Mouse (Mus musculus): Measurements from ENCODE around the gene Ccdc92.

Ccdc92 gene

GRCm38 (mm10) chr5:124862013-124862866 lies at the start of gene Ccdc92, which contains the start of gene Zfp664:
TSS of gene Ccdc92 (minus strand) at chr5:124862424.
TSS of gene Zfp664 (plus strand) at chr5:124862691.
- DNase-seq = peak; percentile 100

- DNase-seq = peak; percentile 95
Observed at GRCm38 (mm10) chr5:124908860-124909259, 46.6 kb upstream of the Ccdc92 start.

GRCm38 (mm10) chr5:124906890-124907289 lies 44.7 kb upstream of the Ccdc92 start:
- DNase-seq = no peak

- DNase-seq = no peak
Observed at GRCm38 (mm10) chr5:124903852-124904251, 41.6 kb upstream of the Ccdc92 start.

- no peak for DNase-seq
Observed at GRCm38 (mm10) chr5:124902195-124902594, 40.0 kb upstream of the Ccdc92 start.

- DNase-seq = peak; percentile 90
Observed at GRCm38 (mm10) chr5:124901675-124902074, 39.5 kb upstream of the Ccdc92 start.

- peak; percentile 91 for DNase-seq
Observed at GRCm38 (mm10) chr5:124900738-124901490, 38.7 kb upstream of the Ccdc92 start.

- DNase-seq = peak; percentile 97
Observed at GRCm38 (mm10) chr5:124899945-124900631, 37.9 kb upstream of the Ccdc92 start.

GRCm38 (mm10) chr5:124896135-124896534 lies 33.9 kb upstream of the Ccdc92 start:
- no peak for DNase-seq

- DNase-seq = peak; percentile 93
Observed at GRCm38 (mm10) chr5:124891921-124892370, 29.7 kb upstream of the Ccdc92 start.

GRCm38 (mm10) chr5:124888661-124889060 lies 26.4 kb upstream of the Ccdc92 start:
- no peak for DNase-seq

- DNase-seq = no peak
Observed at GRCm38 (mm10) chr5:124883877-124884276, 21.7 kb upstream of the Ccdc92 start.

- DNase-seq = no peak
Observed at GRCm38 (mm10) chr5:124879801-124880200, 17.6 kb upstream of the Ccdc92 start.

- DNase-seq = no peak
Observed at GRCm38 (mm10) chr5:124879251-124879650, 17.0 kb upstream of the Ccdc92 start.

GRCm38 (mm10) chr5:124873890-124874601 lies 11.8 kb upstream of the Ccdc92 start:
- DNase-seq = peak; percentile 78

- DNase-seq = peak; percentile 95
Observed at GRCm38 (mm10) chr5:124873096-124873495, 10.9 kb upstream of the Ccdc92 start.

- DNase-seq = peak; percentile 92
Observed at GRCm38 (mm10) chr5:124872033-124872432, 9.8 kb upstream of the Ccdc92 start.

- peak; percentile 90 for DNase-seq
Observed at GRCm38 (mm10) chr5:124868981-124869380, 6.8 kb upstream of the Ccdc92 start.

GRCm38 (mm10) chr5:124862871-124863741 lies 882 bp upstream of the Ccdc92 start:
- no peak for DNase-seq

GRCm38 (mm10) chr5:124861463-124861862 lies 761 bp downstream of the Ccdc92 start:
- peak; percentile 93 for DNase-seq

- DNase-seq = peak; percentile 83
Observed at GRCm38 (mm10) chr5:124860013-124860412, 2.2 kb downstream of the Ccdc92 start.

Data from heart, adult 11 months (tissue).